Mouse (Mus musculus) monocyte, adult 2 months (primary cell): ENCODE measurements around the gene Slc29a1.

Experiments used
- DNase-seq, 2 experiments: peaks; one replicate each; pipeline ENCODE4 v3.0.0; 2022; ENCODE audit warnings: low spot score in 2 of 2, low read depth in 1 of 2

The Slc29a1 gene

DNA sequence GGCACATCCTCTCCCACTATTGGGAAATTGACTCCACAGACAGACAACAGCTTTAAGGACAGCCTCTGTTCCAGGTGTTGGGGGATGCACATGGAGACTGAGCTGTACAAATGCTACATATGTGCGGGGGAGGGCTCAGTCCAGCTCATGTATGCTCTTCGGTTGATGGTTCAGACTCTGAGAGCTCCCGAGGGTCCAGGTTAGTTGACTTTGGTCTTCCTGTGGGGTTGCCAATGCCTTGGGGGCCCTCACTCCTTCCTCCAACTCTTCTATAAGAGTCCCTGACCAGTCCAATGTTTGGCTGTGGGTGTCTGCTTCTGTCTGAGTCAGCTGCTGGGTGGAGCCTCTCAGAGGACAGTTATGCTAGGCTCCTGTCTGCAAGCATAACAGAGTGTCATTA is 46.3 kb downstream of the Slc29a1 start:
- no peak for DNase-seq

DNA sequence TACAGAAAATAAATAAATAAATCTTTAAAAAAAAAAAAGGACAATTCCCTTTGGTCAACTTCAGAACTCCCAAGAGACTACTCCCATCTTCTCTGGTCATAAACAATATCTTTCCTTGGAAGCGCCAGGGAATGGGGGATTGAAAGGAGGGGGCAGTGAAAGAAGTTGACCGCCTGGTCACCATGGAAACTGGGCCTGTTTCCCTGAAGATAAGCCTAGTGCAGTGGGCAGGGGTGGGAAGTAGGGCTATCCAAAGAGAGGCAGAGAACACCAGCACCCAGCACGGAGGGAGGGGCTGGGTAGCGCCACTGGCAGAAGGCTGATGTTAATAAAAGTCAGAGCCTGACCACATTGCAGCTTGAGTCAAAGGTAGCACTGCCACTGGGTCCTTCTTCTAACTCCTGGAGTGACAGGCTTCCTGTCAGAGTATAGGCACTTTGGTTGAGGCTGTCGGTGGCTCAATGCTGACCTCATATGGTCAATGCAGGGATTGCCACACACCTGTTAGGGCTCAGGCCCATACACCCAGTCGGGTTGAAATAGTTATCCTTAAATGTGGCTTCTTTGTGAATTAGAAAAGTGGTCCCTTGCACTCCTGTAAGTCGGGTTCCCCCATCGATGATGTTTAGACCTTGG is 47.5 kb downstream of the Slc29a1 start:
- peak in 1 of 2 experiments; percentile 56 for DNase-seq

DNA sequence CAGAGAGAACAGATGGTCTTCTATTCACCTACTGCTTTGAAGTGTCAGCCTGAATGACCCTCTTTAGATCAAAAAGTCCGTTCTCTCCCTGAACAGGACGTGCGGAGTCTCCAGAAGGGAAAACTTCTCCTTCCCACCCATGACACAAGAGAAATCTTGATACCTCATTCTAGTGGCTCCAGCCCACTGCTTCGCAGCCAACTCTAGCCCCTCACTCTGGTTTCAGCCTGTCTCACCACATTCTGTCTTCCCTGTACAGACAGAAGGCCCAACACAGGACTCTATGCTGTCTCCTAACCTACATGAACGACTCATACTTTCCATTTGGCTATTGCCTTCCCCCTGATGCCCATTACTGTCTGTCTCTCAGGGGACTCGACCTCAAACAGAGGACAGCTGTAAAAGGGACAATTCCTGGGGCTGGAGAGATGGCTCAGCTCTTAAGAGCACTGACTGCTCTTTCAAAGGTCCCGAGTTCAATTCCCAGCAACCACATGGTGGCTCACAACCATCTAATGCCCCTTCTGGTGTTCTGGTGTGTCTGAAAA is 48.1 kb downstream of the Slc29a1 start:
- no peak for DNase-seq

DNA sequence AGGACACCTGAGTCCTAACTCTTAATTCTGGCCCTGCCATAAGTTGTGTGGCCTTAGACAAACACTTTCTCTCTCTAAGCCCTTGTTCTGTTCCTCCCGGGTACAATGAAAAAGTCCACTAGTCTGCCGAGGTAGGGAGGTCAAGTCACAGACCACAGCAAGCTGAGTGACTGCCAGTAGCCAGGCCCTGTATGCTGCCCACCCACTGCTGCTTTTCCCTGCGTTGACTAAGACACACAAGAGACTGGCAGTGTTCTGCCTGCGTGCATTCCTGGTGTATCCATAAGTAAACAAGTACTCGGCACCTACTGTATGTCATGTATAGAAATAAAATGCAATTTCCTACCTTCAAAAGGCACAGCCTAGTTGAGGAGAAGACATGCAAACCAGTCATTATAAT is 49.2 kb downstream of the Slc29a1 start:
- no peak for DNase-seq

DNA sequence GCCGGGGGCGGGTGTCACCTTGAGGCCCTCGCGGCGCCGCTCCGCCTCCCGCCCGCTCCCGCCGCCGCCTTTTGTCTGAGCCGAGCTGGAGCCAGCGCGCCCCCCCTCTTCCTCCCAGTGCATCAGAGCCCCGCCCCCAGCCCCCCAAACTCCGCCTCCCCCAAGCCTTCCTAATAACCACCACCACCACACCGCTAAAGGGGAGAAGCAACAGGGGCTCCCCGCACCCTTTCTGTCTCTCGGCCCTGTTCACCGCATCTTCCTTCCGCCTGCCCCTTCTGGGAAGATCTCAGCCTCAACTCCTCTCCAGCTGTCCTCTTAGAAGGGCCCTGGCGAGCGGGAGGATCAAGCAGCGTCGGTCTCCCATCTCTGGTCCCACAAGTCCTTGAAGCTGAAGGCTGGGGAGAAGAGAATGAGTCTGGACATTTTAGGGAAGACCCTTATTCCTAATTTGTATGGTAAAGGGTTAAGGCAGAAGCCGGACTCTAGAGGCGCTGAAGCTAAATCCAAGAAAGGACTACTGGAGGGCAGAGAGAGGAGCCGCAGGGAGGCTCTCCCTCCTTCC is 49.7 kb downstream of the Slc29a1 start, which contains the start of gene Tmem151b:
Gene Tmem151b, minus strand, starts transcription at position 61 of the 565 bp plus-strand sequence.
- no peak for DNase-seq

DNA sequence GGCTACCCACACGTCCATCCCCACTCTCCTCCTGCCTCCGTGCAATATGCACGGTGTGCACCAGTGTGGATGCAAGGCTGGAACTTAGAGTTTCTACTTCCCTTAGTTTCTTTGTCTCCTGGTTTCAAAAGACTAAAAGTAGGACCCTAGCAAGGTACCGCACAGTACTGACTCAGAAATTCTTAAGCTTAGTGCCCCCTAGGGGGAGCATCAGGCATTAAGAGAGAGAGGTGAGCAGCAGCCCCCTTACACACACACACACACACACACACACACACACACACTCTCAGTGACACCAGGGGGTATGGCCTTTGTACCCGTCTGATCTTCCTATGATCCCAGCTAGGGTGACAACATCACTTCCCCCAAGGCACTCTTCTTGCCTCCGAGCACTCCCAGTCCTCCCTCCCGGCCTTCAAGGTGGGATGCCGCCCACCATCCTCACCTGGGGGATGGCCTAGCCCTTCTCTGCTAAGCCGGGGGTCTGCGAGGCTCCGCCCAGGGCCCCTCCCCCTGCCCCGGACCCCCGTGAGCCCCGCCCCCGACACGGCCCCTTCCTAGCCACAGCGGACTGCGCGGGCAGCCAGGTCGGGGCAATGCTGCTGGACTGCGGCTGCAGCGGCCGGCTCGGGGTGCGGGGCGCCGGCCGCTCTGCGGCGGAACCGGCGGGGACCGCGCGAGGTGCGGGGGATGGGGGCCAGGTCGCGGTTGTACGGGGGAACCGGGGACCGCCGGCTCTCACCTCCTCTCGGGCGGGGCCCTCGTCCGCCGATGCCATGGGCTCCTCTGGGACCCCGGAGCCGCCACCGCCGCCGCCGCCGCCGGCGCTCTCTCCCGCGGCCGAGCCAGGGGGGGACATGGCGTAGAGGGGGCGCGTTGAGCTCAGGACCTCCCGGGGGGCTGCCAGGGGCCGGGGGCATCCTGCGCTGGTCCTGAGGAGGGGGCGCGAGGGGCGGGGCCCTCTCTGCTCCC is 50.6 kb downstream of the Slc29a1 start:
- DNase-seq, result no peak

DNA sequence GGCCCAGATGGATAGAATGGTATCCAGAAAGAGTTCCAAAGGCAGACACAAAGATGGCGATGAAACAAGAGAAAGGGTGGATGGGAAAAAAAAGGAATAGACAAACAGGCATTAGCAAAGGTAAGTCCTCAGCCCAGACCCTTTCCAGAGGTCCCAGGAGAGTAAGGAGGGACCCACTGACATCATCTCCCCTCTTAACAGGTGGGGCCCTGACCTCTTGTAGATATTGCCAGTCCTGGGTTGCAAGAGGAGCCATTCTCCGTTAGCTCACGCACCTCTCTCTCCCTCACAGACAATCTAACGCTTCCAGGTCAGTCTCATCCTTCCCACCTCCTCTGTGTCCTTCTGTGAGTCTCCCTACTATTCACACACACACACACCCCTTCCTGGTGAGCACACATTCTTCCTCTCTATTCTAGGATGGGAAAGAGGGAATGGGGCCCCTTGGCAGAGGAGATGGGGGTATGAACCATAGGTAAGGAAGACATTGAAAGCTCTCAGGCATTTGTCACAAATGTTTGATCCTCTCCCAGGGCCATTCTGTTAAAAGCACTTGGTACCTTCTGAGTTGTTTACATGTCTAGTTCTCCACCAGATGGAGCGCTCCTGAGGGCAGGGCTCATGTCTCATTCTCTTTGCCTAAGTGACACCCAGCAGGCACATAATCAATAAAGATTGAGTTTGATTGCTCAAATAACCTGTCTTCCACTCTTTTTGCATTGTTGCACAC is 51.8 kb downstream of the Slc29a1 start:
- no peak for DNase-seq

DNA sequence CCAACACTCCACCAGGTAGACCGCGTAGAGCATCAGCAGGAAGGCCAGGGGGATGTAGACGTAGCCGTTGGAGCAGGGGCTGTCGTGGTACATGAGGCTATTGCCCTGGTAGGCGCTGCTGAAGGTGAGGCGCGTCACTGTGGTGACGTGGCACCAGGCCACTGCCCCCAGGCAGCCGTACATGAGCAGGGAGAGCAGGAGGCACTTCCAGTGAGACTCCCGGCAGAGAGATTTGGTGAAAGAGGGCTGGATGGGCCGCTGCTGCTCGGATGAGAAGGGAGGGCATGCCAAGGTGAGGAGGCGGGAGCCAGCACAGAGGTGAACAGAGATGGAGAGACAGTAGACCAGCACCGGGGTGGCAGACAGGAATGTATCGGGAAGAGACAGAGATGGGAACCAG is 52.5 kb downstream of the Slc29a1 start:
- no peak for DNase-seq

DNA sequence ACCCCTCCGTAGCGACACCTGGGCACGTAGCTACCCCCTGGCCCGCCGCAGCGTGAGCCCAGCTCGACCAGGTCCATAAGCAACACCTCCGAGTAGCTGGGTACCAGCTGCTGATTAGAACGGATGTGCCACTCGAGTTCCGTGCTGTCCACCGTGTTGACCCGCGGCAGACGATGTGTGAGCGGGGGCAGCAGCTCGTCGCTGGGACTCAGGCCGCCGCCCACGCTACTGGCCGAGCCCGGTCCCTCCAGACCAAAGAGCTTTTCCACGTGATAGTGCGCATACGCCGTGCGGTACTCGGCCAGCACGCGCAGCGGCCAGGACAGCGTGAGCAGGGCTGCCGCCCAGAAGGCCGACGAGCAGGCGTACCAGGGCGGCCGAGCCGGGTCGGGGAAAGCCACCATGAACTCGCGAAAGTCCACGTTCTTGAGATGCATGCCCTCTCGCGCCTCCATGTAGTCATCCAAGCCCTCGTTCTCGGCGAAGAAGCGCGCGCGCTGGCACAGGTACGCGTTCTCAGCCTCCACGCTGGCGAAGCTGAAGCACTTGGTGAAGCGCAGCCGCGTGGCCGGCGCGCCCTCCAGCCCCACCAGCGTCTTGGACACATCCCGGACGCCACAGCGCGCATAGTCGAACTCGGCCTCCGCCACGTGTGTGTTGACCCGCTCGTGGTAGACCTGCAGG is 54.0 kb downstream of the Slc29a1 start:
- no peak for DNase-seq

DNA sequence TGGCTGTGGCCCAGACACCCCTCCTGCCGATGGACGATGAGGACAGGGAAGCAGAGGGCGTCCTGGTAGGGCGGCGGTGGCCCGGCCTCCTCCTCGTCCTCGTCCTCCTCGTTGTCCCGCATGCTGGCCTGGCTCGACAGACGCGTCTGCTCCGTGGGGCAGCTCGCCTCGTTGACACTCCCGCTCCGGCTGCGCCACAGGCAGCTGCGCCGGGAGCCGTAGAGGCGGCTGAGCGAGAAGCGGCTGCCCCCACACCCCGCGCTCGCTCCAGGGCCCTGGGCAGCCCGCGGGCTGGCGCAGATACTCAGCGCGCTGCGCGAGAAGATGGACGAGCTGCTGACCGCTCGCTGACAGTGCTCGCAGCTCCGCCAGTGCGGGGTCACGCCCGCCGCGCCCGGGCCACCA is 54.5 kb downstream of the Slc29a1 start:
- no peak for DNase-seq

DNA sequence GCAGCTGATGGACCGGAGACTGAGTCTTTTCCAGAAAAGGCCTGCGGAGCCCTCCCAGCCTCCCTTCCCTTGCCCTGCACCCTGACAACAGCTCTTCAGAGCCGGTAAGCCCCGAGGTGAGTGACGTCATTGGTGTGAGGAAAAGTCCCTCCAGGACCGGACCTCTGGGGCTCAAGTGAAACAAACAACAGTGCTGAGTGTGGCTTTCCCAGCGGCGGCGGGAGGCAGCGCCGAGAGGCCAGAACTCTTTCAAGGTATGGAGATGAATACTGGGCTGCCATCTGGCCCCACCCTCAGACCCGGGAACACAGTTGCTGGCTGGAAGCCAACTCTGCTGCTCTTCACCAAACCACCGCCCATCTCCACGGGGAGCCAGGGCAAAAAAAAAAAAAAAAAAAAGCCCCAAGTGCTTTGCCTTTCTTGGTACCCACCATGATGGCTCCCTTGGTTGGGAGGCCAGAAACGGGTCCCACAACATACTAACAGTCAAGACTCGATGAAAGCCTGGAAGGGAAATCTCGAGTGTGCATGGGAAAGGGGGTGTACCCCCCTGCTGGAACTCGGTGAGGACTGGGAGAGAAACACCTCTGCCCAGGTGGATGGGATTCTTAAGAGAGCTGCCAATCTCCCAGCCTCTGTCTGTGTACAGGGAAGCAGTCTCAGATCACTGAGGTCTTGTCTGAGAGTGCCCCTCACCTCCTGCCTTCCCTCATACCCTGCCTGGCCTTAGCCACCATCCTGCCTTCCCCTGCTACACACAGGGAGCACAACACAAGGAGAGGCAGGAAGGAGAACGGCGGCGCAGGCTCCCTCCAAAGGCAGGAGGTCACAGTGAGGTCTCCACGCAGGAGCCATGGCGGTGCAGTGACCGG is 55.2 kb downstream of the Slc29a1 start:
- DNase-seq, result no peak

DNA sequence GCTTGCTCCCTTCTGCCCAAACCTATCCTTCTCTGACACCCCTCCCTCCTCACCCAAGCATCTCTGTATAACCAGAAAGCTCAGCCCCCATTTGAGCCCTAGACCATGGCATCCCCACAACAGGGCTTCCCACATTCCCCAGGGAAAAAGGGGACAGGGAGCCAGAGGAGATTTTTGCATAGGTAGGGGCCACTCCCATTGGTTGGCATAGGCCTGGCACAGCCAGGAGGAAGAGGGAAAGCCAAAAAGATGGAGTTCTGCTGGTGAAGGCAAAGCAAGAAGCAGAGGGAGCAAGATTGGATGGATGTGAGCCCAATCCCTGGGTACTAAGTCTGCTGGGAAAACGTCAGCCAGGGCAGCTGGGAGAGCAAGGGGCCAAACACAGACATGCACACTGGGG is 56.3 kb downstream of the Slc29a1 start:
- DNase-seq, result no peak

DNA sequence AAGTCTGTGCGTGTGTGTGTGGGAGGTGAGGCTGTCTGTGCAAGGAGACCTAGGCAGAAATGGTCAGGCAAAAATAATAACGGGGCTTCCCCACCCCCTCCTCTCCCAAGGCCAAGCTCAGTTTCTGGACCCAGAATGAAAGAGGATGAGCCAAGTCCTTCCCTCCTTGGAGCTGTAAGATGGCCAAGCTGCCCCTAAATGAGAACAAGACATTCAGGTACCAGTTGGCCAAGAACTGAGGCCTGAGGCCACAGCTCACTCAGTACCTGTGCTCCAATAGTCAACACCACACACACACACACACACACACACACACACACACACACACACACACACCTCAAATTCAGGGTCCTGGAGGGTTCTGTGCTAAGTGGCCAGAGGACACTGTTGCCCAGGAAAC is 56.7 kb downstream of the Slc29a1 start:
- DNase-seq, result no peak

DNA sequence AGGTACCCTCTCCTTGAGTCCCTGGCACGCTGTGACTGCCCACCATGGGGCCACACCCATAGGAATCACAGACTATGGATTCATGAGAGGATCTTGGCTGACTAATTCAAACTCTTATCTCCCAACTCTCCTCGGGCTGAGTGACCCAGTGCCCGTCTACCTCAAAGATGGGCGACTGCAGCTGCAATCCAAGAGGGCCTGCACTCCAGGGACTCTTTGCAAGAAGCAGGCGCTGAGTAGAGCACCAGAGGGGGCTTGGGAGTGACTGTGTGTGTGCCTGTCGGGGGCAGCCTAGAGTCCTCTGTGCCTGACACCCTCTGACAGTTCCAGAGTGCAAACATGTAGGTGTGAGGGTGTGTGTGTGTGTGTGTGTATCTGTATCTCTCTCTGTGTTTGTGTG is 57.3 kb downstream of the Slc29a1 start:
- no peak for DNase-seq

DNA sequence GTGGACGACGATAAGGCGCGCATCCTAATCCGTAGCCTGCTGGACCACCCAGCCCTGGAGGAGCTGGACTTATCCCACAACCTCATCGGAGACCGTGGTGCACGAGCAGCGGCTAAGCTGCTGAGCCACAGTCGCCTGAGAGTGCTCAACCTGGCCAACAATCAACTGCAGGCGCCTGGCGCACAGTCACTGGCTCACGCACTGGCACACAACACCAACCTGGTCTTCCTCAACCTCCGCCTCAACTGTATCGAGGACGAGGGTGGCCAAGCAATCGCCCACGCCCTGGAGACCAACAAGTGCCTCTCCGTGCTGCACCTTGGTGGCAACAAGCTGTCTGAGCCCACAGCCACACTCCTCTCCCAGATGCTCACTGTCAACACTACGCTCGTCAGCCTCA is 59.7 kb downstream of the Slc29a1 start:
- DNase-seq, result no peak

DNA sequence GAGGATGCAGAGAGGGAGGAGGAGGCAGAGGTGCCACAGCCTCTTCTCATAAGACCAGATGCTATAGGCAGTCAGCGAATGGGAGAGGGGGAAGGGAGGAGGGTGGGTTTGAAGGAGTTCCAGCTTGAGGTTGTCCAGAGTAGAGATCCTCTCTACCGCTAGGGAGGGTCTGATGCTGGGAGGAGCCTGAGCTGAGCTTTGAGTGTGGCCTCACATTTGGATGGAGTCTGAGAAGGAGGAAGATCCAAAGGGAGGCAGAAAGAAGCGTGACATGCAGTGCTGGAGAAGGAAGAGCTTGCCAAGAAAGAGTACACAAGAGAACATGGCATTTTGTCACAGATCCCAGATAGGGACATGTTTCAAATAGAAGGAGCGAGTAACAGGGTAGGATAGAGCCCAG is 61.0 kb downstream of the Slc29a1 start:
- no peak for DNase-seq

DNA sequence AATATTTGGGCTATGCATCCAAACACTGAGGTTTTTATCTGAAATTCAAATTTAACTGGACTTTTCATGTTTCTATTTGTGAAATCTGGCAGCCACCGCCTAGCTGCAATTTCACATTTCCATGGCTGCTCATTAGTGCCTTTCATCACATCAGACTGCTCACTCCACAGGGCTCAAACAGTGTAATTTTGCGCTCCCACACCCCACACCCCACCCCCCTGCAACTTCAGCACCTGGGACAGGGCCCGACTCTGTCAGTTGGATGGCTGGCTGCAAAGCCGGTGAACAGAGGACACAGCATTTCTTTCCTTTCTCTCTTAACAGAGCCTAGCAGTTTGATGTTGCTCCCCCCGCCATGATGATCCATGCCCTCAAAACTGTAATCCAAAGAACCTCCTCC is 63.1 kb downstream of the Slc29a1 start:
- no peak for DNase-seq
